Mouse (Mus musculus): Measurements from ENCODE around the gene Rpusd4.

Gene Rpusd4

DNA sequence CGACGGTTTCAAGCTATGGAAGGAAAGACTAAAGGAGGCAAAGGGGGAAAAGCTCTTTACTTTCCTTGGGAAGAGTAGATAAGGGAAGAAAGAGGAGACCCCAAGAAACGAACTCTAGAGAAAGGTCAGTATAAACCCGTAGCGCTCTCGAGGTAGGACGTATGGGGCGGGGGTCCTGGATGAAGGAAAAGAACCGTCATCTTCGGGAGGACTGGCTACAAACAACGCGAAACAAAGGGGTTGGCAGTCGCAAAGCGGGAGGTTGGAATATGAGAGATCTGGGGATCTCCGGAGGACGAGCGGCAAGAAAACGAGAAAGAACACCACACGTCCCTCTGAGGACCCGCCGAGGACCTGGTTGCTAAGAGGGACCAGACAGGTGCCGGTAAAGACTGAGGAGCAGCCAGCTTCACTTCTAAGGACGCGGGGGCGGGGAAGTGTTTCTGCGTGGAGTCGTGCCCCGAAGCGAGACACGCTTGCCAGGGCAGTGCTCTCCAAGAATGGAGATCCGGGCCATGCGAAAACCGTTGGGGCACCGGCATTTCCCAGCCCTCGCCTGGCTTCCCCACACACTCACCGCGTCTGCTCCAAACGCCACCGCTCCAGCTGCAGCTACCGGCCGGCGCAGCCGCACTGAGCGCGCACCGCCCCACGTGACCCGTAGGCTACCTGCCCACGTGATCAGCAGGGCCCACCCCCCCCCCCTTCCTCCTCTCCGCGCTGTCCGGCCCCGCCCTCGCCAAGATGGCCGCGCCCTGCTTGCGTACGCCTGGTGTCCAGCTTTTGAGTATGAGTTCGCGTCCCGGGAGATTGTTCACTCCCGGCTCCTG is at the start of gene Rpusd4, which contains the start of gene Fam118b:
Rpusd4 (plus strand) TSS at position 720 of the 830 bp plus-strand sequence.
Fam118b (minus strand) TSS at position 660 of the 830 bp plus-strand sequence.
- in situ Hi-C loops (cut with MboI; ENCODE audit: low sequenced_read_pairs): no loop called here

DNA sequence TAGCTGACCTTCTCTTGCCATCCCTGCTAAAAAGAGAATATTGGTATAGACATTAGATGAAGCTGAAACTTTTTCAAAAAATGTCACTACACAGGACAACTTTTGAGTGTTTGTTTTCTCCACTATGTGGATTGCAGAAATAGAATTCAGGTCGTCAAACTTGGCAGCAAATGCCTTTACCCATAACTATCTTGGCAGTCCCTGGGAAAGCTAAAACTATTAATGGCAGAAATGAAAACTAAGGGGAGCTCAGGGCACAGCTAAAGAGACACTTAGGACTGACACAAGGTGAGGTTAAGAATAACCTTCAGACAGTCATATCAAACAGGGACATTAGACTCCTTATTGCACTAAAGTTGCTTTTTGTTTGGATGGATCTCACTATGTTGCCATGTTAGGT is 49.7 kb upstream of the Rpusd4 start:
- in situ Hi-C loops (cut with MboI; ENCODE audit: low sequenced_read_pairs): no loop called here

- in situ Hi-C loops (cut with MboI; ENCODE audit: low sequenced_read_pairs): no loop called here
Observed at GRCm38 (mm10) chr9:35223466-35223865, 44.2 kb upstream of the Rpusd4 start.

DNA sequence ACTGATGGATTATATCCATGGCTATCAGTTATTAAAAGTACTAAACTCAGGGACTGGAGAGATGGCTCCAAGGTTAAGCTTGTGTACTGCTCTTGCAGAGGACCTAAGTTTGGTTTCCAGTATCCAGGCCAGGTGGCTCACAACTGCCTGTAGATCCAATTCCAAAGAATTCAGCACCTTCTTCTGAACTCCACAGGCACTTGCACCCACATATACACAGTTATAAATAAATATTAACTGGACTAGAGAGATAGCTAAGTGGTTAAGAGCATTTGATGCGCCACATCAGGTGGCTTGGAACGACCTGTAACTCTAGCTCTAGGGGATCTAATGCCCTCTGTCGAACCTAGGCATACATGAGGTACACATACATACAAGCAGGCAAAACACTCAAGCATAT is 39.0 kb upstream of the Rpusd4 start:
- in situ Hi-C loops (cut with MboI; ENCODE audit: low sequenced_read_pairs): no loop called here

GRCm38 (mm10) chr9:35235996-35236395 is 31.7 kb upstream of the Rpusd4 start:
- in situ Hi-C loops (cut with MboI; ENCODE audit: low sequenced_read_pairs): no loop called here

GRCm38 (mm10) chr9:35238371-35238770 is 29.3 kb upstream of the Rpusd4 start:
- in situ Hi-C loops (cut with MboI; ENCODE audit: low sequenced_read_pairs): no loop called here

DNA sequence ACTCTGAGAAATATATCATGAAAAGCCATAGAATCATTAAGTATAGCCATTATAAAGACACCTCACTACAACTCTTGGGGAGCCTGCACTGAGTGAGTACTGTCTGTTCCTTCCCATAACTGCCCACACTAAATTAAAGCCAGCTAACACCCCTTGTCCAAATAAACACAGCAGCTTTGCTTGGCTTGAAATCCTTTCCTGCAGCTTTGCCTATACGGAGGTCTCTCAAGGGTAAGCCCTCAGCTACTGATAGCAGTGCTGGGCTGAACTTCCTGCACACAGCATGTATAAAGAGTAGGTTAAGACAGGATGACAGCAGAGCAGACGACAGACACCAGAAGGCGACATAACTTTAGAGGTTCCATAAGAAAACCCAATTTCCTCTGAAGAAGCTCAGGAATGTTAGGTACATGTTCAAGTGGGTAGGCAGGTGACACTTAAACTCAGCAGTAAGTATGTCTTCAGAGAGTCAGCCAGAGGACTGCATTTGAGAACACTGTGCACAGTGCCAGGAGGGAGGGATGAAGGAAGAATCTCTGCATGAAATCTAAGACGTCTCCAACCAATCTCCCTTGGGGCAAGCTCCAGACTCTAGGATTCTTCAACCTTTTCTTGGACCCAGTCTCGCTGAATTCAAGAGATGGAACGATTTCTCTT is 28.6 kb upstream of the Rpusd4 start:
- in situ Hi-C loops (cut with MboI; ENCODE audit: low sequenced_read_pairs): no loop called here

GRCm38 (mm10) chr9:35239734-35240133 is 27.9 kb upstream of the Rpusd4 start:
- in situ Hi-C loops (cut with MboI; ENCODE audit: low sequenced_read_pairs): no loop called here

DNA sequence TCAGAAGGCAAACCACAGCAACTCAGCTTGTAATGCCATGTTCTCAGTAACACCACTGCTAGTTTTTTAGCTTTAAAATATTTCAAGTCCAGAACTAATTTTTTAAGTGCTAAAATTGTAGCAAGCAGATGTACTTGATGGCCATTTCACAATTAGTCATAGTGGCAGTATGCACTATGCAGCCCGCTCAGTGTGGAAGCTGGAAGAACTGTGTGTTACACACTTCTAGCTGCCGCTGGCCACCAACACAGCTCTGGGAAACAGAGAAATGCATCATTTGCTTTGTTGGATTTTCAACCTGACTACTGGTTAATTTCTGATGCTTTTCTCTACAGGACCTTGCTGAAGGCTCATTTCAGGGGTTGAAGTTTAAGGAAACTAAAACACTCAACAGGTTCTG is 20.3 kb upstream of the Rpusd4 start:
- in situ Hi-C loops (cut with MboI; ENCODE audit: low sequenced_read_pairs): no loop called here

DNA sequence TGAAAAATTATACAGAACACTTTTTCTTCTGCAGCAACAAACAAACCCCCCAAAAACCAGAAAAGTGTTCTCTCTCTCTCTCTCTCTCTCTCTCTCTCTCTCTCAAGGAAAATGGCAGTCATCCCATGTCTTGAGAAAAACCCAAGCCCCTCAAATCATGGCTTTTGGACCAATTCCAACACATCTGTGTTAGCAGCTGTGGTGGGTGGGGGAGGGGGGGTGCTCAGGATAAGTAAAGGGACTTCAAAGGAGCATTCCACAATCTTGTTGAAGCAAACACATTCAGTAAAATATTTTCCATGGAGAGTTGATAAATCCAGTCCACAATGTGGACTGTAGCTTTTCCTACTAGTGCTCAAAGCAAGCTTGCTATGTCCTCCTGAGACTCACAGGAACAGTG is 18.2 kb upstream of the Rpusd4 start:
- in situ Hi-C loops (cut with MboI; ENCODE audit: low sequenced_read_pairs): no loop called here

GRCm38 (mm10) chr9:35257365-35257764 is 10.3 kb upstream of the Rpusd4 start:
- in situ Hi-C loops (cut with MboI; ENCODE audit: low sequenced_read_pairs): no loop called here

- in situ Hi-C loops (cut with MboI; ENCODE audit: low sequenced_read_pairs): no loop called here
Observed at GRCm38 (mm10) chr9:35262418-35262817, 5.2 kb upstream of the Rpusd4 start.

DNA sequence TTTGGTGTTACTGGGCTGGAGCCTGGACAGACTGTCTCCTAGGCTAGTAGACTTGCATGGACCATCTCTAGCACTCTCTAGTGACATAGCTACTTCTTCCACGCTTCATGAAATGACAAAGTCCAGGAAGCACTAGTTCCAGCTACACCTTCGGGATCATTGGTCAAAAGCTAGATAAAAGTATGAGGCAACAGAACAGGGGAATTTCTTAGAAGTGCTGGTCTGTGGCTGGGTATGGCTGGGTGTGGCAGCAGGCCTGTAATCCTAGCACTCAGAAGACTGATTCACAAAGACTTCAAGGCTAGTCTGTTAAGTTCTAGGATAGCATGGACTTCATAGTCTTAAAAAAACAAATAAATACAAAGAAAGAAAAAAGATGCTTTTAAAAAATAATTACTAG is 4.2 kb upstream of the Rpusd4 start:
- in situ Hi-C loops (cut with MboI; ENCODE audit: low sequenced_read_pairs): no loop called here

DNA sequence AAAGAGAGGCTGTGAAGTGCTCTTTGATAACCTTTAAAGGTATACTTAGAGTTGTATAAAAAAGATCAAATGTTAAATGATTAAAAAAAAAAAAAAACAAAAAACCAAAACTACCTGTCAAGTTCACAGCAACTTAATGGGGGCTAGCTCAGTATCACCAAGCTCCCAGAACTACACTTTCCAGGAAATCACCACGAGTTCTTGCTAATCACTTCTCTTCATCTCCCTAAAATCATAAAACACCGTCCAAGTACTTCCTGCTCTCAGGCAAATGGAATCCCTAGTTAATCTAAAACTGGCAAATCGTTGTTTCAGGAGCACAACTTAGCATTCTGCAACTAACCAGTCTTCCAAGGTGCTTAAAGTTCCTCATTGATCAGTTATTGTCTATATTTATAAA is 3.2 kb upstream of the Rpusd4 start:
- in situ Hi-C loops (cut with MboI; ENCODE audit: low sequenced_read_pairs): no loop called here

DNA sequence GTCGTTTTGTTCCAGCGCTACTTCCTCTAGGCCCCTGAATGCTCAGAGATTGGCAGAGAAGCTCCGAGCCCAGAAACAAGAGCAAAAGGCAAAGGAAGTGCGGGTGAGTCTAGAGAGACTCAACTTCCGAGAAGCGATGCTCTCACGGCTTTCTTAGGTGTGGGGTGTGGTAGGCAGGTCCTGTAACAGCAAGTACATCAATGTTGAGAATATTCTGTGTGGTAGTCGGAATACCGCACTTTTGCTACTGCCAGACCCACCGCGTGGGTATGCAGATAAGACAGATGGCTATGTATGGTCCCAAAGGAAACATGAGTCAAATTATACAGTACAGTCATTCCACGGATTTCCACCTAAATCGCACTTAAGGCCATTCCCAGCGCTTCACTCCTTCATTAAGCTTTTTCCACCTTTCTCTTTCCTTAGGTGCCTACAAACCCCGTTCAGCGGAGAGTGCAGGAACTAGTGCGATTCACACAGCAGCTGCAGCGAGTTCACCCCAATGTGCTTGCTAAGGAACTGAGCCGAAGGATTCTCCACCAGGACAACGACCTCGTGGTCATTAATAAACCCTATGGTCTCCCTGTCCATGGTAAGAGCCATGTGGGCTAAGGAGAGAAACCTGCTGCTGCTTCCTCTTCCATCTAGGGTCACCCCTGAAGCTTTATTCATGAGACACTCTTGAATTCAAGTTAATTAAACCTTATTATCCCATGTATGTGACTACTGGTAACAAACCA is 481 bp downstream of the Rpusd4 start:
- in situ Hi-C loops (cut with MboI; ENCODE audit: low sequenced_read_pairs): no loop called here

- in situ Hi-C loops (cut with MboI; ENCODE audit: low sequenced_read_pairs): no loop called here
Observed at GRCm38 (mm10) chr9:35277855-35278365, 10.2 kb downstream of the Rpusd4 start.

DNA sequence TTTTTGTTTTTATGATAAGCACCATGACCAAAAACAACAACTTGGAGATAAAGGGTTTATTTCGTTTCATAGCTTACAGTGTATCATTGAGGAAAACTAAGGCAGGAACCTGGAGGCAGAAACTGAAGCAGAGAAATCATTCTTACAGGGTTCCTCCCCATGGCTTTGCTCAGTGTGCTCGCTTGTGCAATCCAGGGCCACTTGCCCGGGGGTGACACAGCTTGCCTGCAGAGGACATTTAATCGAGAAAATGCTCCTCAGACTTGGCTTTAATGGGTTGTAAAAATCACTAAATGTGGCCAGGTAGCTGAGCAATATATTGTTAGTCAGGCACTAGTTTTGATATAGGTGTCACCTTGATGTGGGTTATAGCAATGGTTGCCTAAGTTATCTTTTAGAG is 10.8 kb downstream of the Rpusd4 start:
- in situ Hi-C loops (cut with MboI; ENCODE audit: low sequenced_read_pairs): no loop called here

DNA sequence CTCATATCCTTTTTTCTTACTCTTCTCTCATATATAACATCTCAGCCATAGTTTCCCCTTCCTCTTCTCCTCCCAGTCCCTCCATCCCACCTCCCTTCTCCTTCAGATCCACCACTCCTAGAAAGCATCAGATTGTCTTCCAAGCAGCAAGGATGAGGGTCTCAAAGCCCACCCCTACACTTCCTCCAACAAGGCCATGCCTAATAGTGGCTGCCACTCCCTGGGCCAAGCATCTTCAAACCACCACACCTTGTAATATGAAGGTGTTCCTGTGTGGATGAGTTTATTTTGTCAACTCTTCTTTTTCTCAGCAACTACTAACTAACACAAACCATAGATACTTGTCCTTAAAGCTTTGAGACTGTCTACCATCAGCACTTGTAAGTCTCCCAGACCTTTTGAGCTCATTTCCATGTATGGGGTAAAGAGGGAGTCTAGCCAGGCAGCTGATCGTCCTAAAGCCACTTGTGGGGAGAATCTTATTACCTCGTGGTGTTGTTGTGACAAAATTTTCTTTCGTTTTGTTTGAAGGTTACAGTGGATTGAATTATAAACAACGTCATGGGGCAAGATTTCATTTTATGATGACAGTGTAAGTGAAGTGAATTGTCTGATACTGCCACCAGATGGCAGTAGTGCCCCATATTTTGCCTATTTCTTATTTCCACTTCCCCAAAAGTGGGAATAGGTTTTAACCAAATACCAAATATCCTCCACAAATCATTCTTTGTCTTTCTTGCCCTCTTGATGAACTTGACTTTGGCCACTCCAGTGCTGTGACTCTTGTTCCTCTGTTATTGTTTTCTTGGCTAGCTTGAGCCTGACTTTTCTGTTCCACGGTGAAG is 14.6 kb downstream of the Rpusd4 start:
- in situ Hi-C loops (cut with MboI; ENCODE audit: low sequenced_read_pairs): loop anchor here (5.0 kb wide), 1 partner anchor 255 kb away; no protein-coding TSS in a partner anchor

DNA sequence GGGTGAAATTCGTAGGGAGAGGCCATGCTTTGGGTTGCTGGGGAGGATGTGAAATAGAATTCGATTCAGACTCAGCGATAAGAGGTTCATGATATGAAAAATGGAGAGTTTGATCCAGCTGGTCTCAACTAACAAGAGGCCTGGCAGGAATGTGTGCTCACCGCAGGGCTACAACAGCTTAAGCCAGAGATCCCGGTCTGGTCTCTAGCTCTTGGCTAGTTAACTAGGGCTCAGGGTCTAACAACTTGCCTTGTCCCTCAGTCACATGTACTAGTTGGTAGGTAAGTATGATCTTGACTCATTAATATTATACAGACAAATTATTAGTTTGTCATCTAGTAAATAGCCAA is 15.2 kb downstream of the Rpusd4 start:
- in situ Hi-C loops (cut with MboI; ENCODE audit: low sequenced_read_pairs): loop anchor here (5.0 kb wide), 1 partner anchor 254 kb away; no protein-coding TSS in a partner anchor

GRCm38 (mm10) chr9:35283415-35284069 is 15.9 kb downstream of the Rpusd4 start:
- in situ Hi-C loops (cut with MboI; ENCODE audit: low sequenced_read_pairs): loop anchor here (5.0 kb wide), 1 partner anchor 254 kb away; no protein-coding TSS in a partner anchor

All from CH12F3 (cell line).